18 mouse cellular contexts compared by ENCODE assay signal in genomic region chr14:26911201-26911600, GRCm38 (mm10). TPM values are rescaled to one million over a fixed set of nuclear protein-coding genes. Genes with fewer than 3 reads are reported as not detected.
DNase-seq lines count a peak whose midpoint lies in the region; ATAC-seq and TF ChIP-seq lines count a peak whose summit lies in the region.
"Had no signal": no experiment of that assay in that cellular context is flagged by ENCODE, and none has a peak within 500 bp of the region (broad histone marks: within the 10 kb centered on the region; RNA-seq: fewer than 3 reads in every experiment).

No protein-coding gene starts in this region.

- H3K36me3 ChIP-seq in kidney, embryonic 15.5 days = no peaks in the 10 kb centered on the region
- no peaks in the 10 kb centered on the region for H3K36me3 ChIP-seq in lung, embryonic 14.5 days (ENCODE audit: insufficient read depth)
- H3K36me3 ChIP-seq in forebrain, embryonic 11.5 days (ENCODE audit: control insufficient read depth, insufficient read depth, low read length) = no peaks in the 10 kb centered on the region
- H3K36me3 ChIP-seq in forebrain, embryonic 15.5 days = no peaks in the 10 kb centered on the region
- H3K36me3 ChIP-seq: limb, embryonic 13.5 days; lung, embryonic 15.5 days; midbrain, embryonic 13.5 days had no signal

- TF ChIP-seq CTCF in lung, embryonic 14.5 days (IDR thresholded peaks at IDR 0.05; ENCODE audit: low read depth) = no peak

- no peak overlapping the region for H3K4me2 ChIP-seq in kidney, embryonic 15.5 days
- no peak overlapping the region for H3K4me2 ChIP-seq in lung, embryonic 14.5 days
- H3K4me2 ChIP-seq in forebrain, embryonic 11.5 days (ENCODE audit: low read depth, low read length, severe bottlenecking) = no peak overlapping the region
- H3K4me2 ChIP-seq in forebrain, embryonic 15.5 days (replicated peaks) = no peak overlapping the region
- H3K4me2 ChIP-seq: limb, embryonic 13.5 days; lung, embryonic 15.5 days; midbrain, embryonic 13.5 days had no signal

- H3K27ac ChIP-seq in kidney, embryonic 15.5 days = no peak overlapping the region
- no peak overlapping the region for H3K27ac ChIP-seq in lung, embryonic 14.5 days (ENCODE audit: low read depth)
- no peak overlapping the region for H3K27ac ChIP-seq in forebrain, embryonic 11.5 days (ENCODE audit: low read depth, low read length)
- H3K27ac ChIP-seq in forebrain, embryonic 15.5 days (replicated peaks) = no peak overlapping the region
- H3K27ac ChIP-seq: kidney, postnatal 0 days; limb, embryonic 13.5 days; lung, embryonic 15.5 days; midbrain, embryonic 13.5 days had no signal

- no peaks in the 10 kb centered on the region for H3K27me3 ChIP-seq in kidney, embryonic 15.5 days
- no peaks in the 10 kb centered on the region for H3K27me3 ChIP-seq in lung, embryonic 14.5 days (ENCODE audit: insufficient read depth, low read length)
- no peaks in the 10 kb centered on the region for H3K27me3 ChIP-seq in forebrain, embryonic 11.5 days (ENCODE audit: control insufficient read depth, insufficient read depth, low read length)
- H3K27me3 ChIP-seq in forebrain, embryonic 15.5 days = no peaks in the 10 kb centered on the region
- H3K27me3 ChIP-seq: CH12.LX; limb, embryonic 13.5 days; lung, embryonic 15.5 days; midbrain, embryonic 13.5 days had no signal

- no peak overlapping the region for H3K4me3 ChIP-seq in kidney, embryonic 15.5 days (replicated peaks)
- no peak overlapping the region for H3K4me3 ChIP-seq in lung, embryonic 14.5 days (ENCODE audit: low read depth, low read length)
- H3K4me3 ChIP-seq in forebrain, embryonic 11.5 days (ENCODE audit: low read depth, low read length) = no peak overlapping the region
- H3K4me3 ChIP-seq in forebrain, embryonic 15.5 days = no peak overlapping the region
- H3K4me3 ChIP-seq: limb, embryonic 13.5 days; lung, embryonic 15.5 days; midbrain, embryonic 13.5 days had no signal

- 76% methylated on average over 6 of the region's 6 CpGs for whole genome bisulfite sequencing in kidney, embryonic 15.5 days
- 57% methylated on average over 6 of the region's 6 CpGs for WGBS in lung, embryonic 14.5 days
- WGBS in forebrain, embryonic 11.5 days = 75% methylated on average over 6 of the region's 6 CpGs
- WGBS in forebrain, embryonic 15.5 days = 50% methylated on average over 6 of the region's 6 CpGs

- no peaks in the 10 kb centered on the region for H3K9me3 ChIP-seq in kidney, embryonic 15.5 days (replicated peaks)
- H3K9me3 ChIP-seq in lung, embryonic 14.5 days (ENCODE audit: low read depth, low read length) = no peaks in the 10 kb centered on the region
- no peaks in the 10 kb centered on the region for H3K9me3 ChIP-seq in forebrain, embryonic 11.5 days (ENCODE audit: control insufficient read depth, low read length)
- no peaks in the 10 kb centered on the region for H3K9me3 ChIP-seq in forebrain, embryonic 15.5 days
- H3K9me3 ChIP-seq: limb, embryonic 13.5 days; lung, embryonic 15.5 days; midbrain, embryonic 13.5 days had no signal

- no peak for ATAC-seq in kidney, embryonic 15.5 days (replicated peaks; ENCODE audit: low FRiP score)
- ATAC-seq in lung, embryonic 14.5 days (ENCODE audit: insufficient read depth) = no peak
- ATAC-seq in forebrain, embryonic 11.5 days (replicated peaks; ENCODE audit: low FRiP score) = no peak
- no peak for ATAC-seq in forebrain, embryonic 15.5 days (replicated peaks)
- ATAC-seq: midbrain, embryonic 13.5 days had no signal

- 0 out of 2 replicates have a peak, but pooled peaks cover 8% of the 10 kb centered on the region for H3K4me1 ChIP-seq in kidney, embryonic 15.5 days
- H3K4me1 ChIP-seq in lung, embryonic 14.5 days (ENCODE audit: insufficient read depth) = no peaks in the 10 kb centered on the region
- H3K4me1 ChIP-seq in forebrain, embryonic 11.5 days (replicated peaks; ENCODE audit: control insufficient read depth, insufficient read depth, low read length) = no peaks in the 10 kb centered on the region
- no peaks in the 10 kb centered on the region for H3K4me1 ChIP-seq in forebrain, embryonic 15.5 days
- H3K4me1 ChIP-seq: limb, embryonic 13.5 days; lung, embryonic 15.5 days; midbrain, embryonic 13.5 days had no signal

- peak; percentile 56 for DNase-seq in kidney, adult 11 months
- DNase-seq in R1 (ENCODE audit: low read depth, low spot score) = peak; percentile 74
- peak; percentile 7 for DNase-seq in heart, postnatal 25 days (ENCODE audit: low spot score)
- peak; percentile 47 for DNase-seq in lung, embryonic 14.5 days
- DNase-seq in frontal cortex, postnatal 36 days (ENCODE audit: low spot score in 2 of 2) = no peak
- DNase-seq in forebrain, embryonic 11.5 days (ENCODE audit: low spot score) = no peak
- DNase-seq: cerebellum, adult 8-10 months; gastrocnemius, postnatal 25 days had no signal

- intact Hi-C loops in heart, postnatal 25 days (cut with DNase I) = no loop called here

- H3K9ac ChIP-seq in kidney, embryonic 15.5 days = no peak overlapping the region
- H3K9ac ChIP-seq in lung, embryonic 14.5 days = no peak overlapping the region
- no peak overlapping the region for H3K9ac ChIP-seq in forebrain, embryonic 11.5 days (ENCODE audit: low read length)
- H3K9ac ChIP-seq in forebrain, embryonic 15.5 days (replicated peaks) = no peak overlapping the region
- H3K9ac ChIP-seq: limb, embryonic 13.5 days; lung, embryonic 15.5 days; midbrain, embryonic 13.5 days had no signal

RNA-seq across cellular contexts. Expression of gene Asb14, which starts 16.8 kb away (rescaled TPM):
- polyA plus RNA-seq in kidney, embryonic 15.5 days (2015; fragmentation: Nextera tagmentation; extraction: Ambion mirVana) = 0.12 TPM in 1 of 2 replicates, not detected in the other
- total RNA-seq in heart, postnatal 25 days (2021) = 10 to 100 TPM; 72.9 to 74.0 TPM
- not detected in 2 replicates for polyA plus RNA-seq in lung, embryonic 14.5 days (2014; fragmentation: Nextera tagmentation; extraction: Ambion mirVana)
- polyA plus RNA-seq in forebrain, embryonic 11.5 days (2014; fragmentation: Nextera tagmentation; extraction: Ambion mirVana) = not detected in 2 replicates
- 0.22 and 0.23 TPM in 2 replicates for polyA plus RNA-seq in forebrain, embryonic 15.5 days (2015; fragmentation: Nextera tagmentation; extraction: Ambion mirVana)
- total RNA-seq: CH12.LX had no signal
- polyA plus RNA-seq: midbrain, embryonic 13.5 days; neural tube, embryonic 11.5 days; small intestine, adult 2 months; stomach, embryonic 16.5 days had no signal

RNA-seq across cellular contexts. Expression of gene Appl1, which starts 59.8 kb away (rescaled TPM):
- 39.2 and 41.8 TPM in 2 replicates for polyA plus RNA-seq in kidney, embryonic 15.5 days (2015; fragmentation: Nextera tagmentation; extraction: Ambion mirVana)
- total RNA-seq in heart, postnatal 25 days (2021) = 10 to 100 TPM; 18.4 to 19.4 TPM
- 41.0 and 43.8 TPM in 2 replicates for polyA plus RNA-seq in lung, embryonic 14.5 days (2014; fragmentation: Nextera tagmentation; extraction: Ambion mirVana)
- 35.4 and 38.4 TPM in 2 replicates for polyA plus RNA-seq in forebrain, embryonic 11.5 days (2014; fragmentation: Nextera tagmentation; extraction: Ambion mirVana)
- polyA plus RNA-seq in forebrain, embryonic 15.5 days (2015; fragmentation: Nextera tagmentation; extraction: Ambion mirVana) = 65.8 and 66.4 TPM in 2 replicates

Comparison
In these comparisons a context has a peak if more than half of its experiments do, and no peak if none do; other contexts are left out.
1. DNase-seq: peak in kidney, adult 11 months (single experiment), R1 (single experiment), heart, postnatal 25 days (single experiment) and lung, embryonic 14.5 days (single experiment); none in frontal cortex, postnatal 36 days (0 of 2) and forebrain, embryonic 11.5 days (single experiment).